Mouse (Mus musculus) testis, adult 2 months (tissue): ENCODE data around the gene Tnik. TPM values are rescaled to one million over a fixed set of nuclear protein-coding genes. Genes with fewer than 3 reads are reported as not detected.

Experiments used
- H3K27ac ChIP-seq: fragments of 200-500 bp; 2 replicates; pipeline ENCODE4 v1.5.1; 2012; ENCODE audit warnings: low read depth, low read length; ENCODE audit not compliant: control insufficient read depth, insufficient read depth
- H3K27me3 ChIP-seq: fragments of 200-500 bp; 2 replicates; pipeline ENCODE4 v1.6.1; 2012; ENCODE audit warnings: mild to moderate bottlenecking, low read length, moderate library complexity; ENCODE audit not compliant: control insufficient read depth, insufficient read depth
- H3K36me3 ChIP-seq: fragments of 200-500 bp; 2 replicates; pipeline ENCODE4 v1.6.1; 2012; ENCODE audit warnings: mild to moderate bottlenecking, low read length; ENCODE audit not compliant: control insufficient read depth, insufficient read depth
- H3K4me1 ChIP-seq: fragments of 200-500 bp; 2 replicates; pipeline ENCODE4 v1.6.1; 2012; ENCODE audit warnings: low read length; ENCODE audit not compliant: control insufficient read depth, insufficient read depth
- H3K4me3 ChIP-seq: fragments of 200-500 bp; 2 replicates; pipeline ENCODE4 v1.5.1; 2012; ENCODE audit warnings: low read depth, mild to moderate bottlenecking, low read length, moderate library complexity, mixed read lengths; ENCODE audit not compliant: control insufficient read depth
- CTCF ChIP-seq: fragments of 200-500 bp; IDR thresholded peaks from 2 replicates; pipeline ENCODE4 v1.5.1; 2012; ENCODE audit warnings: low read depth, mild to moderate bottlenecking, inconsistent platforms, low read length, moderate library complexity; ENCODE audit not compliant: control insufficient read depth, insufficient read depth, insufficient replicate concordance
- POLR2A ChIP-seq: fragments of 200-500 bp; IDR thresholded peaks from 2 replicates; pipeline ENCODE4 v1.6.1; 2012; ENCODE audit warnings: low read depth, mild to moderate bottlenecking, inconsistent platforms, low read length, moderate library complexity; ENCODE audit not compliant: control insufficient read depth
- polyA plus RNA-seq: library from polyadenylated mRNA; depleted of rRNA; stranded (reverse); fragments of >200 nt; gene quantifications from 2 replicates; pipeline ENCODE4 v1.2.3, GENCODE M21; 2012

The Tnik gene
- polyA plus RNA-seq, 1 experiment: 7.4 TPM

DNA sequence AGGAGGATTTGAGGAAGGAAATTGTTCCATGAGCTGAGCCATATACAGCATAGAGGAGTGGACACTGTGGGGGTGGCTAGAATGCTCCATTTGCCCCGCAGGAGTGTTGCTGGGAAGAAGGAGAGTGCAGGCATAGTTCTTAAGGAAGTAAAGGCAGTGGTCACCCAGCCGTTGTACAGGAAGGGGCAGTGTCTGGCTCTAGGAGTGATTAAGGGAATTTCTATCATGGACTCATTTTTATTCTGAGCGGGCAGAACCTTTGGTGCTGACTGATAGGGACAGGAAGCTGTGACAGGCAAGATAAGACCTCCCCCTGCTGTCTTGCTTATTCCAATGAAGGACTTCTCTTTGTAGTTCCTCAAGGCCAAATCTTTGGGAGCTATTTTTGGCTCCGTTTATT lies 38.4 kb downstream of the Tnik start:
- Histone ChIP-seq H3K4me1 (no peaks in the 10 kb centered on the region), H3K36me3 (no peaks in the 10 kb centered on the region), H3K27me3 (no peaks in the 10 kb centered on the region), H3K4me3 (no peak overlapping the region), H3K27ac (no peak overlapping the region)
- TF ChIP-seq CTCF (no peak), POLR2A (no peak)

DNA sequence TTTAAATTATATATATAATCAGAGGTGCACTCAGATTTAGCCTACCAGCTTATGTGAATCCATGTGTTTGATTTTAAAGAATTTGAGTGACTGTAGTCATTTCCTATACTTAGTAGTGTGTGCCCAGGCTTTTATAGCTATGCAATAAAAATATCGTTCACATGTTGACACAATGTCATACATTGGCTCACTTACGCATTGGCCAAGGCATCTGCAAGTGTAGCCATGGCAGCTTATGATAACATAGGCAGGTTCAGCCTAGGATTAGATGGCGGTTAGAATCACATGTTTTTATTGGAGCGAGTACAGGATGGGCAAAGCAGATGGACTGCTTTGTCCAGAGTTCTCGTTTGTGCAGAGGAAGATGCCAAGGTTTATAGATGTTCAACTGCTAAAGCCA lies 40.9 kb downstream of the Tnik start:
- H3K4me3 ChIP-seq: no peak overlapping the region

GRCm38 (mm10) chr3:28306852-28307251 lies 43.8 kb downstream of the Tnik start:
- no peaks in the 10 kb centered on the region for H3K27me3 ChIP-seq
- no peak overlapping the region for H3K4me3 ChIP-seq
- no peak overlapping the region for H3K27ac ChIP-seq
- no peaks in the 10 kb centered on the region for H3K4me1 ChIP-seq
- TF ChIP-seq CTCF: no peak
- TF ChIP-seq POLR2A: no peak
- H3K36me3 ChIP-seq: no peaks in the 10 kb centered on the region

More for the DNA sequence above, 40.9 kb downstream of the Tnik start:
- H3K36me3 ChIP-seq: no peaks in the 10 kb centered on the region
- TF ChIP-seq POLR2A (no peak), CTCF (no peak)
- no peaks in the 10 kb centered on the region for H3K27me3 ChIP-seq
- no peak overlapping the region for H3K27ac ChIP-seq
- no peaks in the 10 kb centered on the region for H3K4me1 ChIP-seq

DNA sequence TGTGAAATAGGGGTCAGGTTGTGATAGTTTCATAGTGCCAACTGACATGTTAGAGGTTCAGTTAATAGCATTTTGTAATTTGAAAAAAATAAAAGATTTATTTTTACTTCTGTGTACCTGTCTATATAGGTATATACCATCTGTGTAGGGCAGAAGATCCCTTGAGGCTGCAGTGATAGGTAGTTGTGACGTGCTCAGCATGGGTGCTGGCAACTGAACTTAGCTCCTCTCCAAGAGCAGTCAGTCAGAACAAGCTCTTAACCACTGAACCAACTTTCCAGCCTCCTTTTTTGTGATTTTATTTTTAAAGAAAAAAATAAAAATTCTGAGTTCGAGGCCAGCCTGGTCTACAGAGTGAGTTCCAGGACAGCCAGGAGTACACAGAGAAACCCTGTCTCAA lies 51.4 kb downstream of the Tnik start:
- Histone ChIP-seq H3K4me1 (no peaks in the 10 kb centered on the region), H3K27me3 (no peaks in the 10 kb centered on the region), H3K36me3 (no peaks in the 10 kb centered on the region), H3K4me3 (no peak overlapping the region), H3K27ac (no peak overlapping the region)
- TF ChIP-seq CTCF (no peak), POLR2A (no peak)

DNA sequence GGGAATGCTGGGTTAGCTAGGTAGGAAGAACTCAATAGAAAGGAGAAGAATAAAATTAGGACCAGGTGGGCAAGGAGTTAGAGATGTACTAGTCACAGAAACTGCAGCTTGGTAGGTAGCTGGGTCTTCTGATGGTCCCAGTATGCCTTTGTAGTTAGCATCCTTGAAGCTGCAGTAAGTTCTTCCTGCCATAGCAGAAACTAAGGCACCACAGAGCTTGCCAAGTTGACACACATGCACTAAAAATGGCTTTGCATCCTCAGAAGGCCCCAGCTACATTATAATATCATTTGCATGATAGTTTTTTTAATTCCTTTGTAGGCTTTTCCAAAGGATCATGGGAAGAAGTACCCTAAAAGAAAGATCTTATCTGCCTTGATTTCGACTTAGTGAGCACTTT lies 54.3 kb downstream of the Tnik start:
- H3K27ac ChIP-seq: no peak overlapping the region
- no peaks in the 10 kb centered on the region for H3K27me3 ChIP-seq
- no peaks in the 10 kb centered on the region for H3K4me1 ChIP-seq
- H3K4me3 ChIP-seq: no peak overlapping the region
- H3K36me3 ChIP-seq: no peaks in the 10 kb centered on the region
- TF ChIP-seq CTCF (no peak), POLR2A (no peak)

GRCm38 (mm10) chr3:28321635-28322034 lies 58.6 kb downstream of the Tnik start:
- no peak overlapping the region for H3K4me3 ChIP-seq
- TF ChIP-seq CTCF (no peak), POLR2A (no peak)
- no peaks in the 10 kb centered on the region for H3K27me3 ChIP-seq
- H3K36me3 ChIP-seq: no peaks in the 10 kb centered on the region
- H3K27ac ChIP-seq: no peak overlapping the region
- no peaks in the 10 kb centered on the region for H3K4me1 ChIP-seq

DNA sequence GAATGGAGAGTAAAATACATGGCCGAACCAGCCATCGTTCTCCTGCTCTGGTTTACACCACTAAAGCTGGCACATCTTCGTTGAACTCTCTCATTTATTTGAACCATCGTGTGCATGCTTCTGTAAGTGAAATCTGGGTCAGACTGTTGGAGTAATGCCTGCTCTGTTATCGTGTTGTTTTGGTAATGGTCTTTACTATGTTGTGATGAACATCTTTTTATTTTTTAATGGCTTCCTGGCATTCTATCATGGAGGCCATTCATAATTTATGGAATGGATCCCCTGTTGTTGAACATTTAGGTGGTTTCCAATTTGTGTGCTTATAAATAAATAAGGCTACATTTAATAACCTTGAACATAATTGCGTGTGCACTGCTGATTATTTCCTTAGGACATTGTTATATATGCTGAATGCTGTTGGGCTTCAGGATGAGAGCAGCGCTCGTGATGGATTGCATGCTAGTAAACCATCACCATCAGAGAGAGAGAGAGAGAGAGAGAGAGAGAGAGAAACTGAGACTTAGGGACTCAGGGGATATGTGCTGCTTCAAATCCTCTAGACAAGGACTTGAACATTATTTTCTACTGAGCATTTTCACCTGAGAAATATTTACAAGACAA lies 62.7 kb downstream of the Tnik start:
- H3K4me1 ChIP-seq: no peaks in the 10 kb centered on the region
- no peak overlapping the region for H3K4me3 ChIP-seq
- H3K27ac ChIP-seq: no peak overlapping the region
- no peaks in the 10 kb centered on the region for H3K36me3 ChIP-seq
- TF ChIP-seq CTCF (no peak), POLR2A (no peak)
- no peaks in the 10 kb centered on the region for H3K27me3 ChIP-seq

DNA sequence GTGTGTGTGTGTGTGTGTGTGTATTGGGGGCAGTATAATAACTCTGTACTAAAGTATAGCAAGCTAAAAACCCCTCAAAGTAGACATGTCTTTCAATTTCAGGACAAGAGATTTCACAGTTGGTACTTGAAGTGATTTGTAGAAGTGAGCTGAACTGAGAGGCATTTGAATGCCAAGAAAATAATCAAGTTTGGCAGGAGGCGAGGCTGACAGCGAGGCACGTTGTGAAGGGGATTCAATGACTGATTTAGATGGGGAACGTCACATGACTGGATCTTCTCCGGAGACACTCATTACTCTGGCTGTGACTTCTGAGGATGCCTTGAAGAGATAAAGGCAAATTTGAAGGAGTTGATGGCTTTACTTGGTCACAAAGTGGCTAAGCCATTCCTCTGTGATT lies 69.3 kb downstream of the Tnik start:
- Histone ChIP-seq H3K36me3 (no peaks in the 10 kb centered on the region), H3K4me3 (no peak overlapping the region), H3K27me3 (no peaks in the 10 kb centered on the region), H3K27ac (no peak overlapping the region), H3K4me1 (no peaks in the 10 kb centered on the region)
- TF ChIP-seq POLR2A (no peak), CTCF (no peak)
